Mouse (Mus musculus): ENCODE measurements at regions not wholly inside any gene's neighbourhood (a gene's known extent, or its start where the extent isn't known, plus 50 kb on each side); places are given as distances from the start of the nearest gene placed in this dataset.

- WGBS = 57% methylated on average over 3 of the region's 3 CpGs
- no peak for TF ChIP-seq POLR2A (IDR thresholded peaks at IDR 0.05; ENCODE audit: low read depth, low read length)
- H3K36me3 ChIP-seq (ENCODE audit: control insufficient read depth, insufficient read depth, low read length) = no peaks in the 10 kb centered on the region
- H3K27me3 ChIP-seq (ENCODE audit: control insufficient read depth, insufficient read depth, low read length) = no peaks in the 10 kb centered on the region
- H3K4me1 ChIP-seq (ENCODE audit: control insufficient read depth, insufficient read depth, insufficient read length) = no peaks in the 10 kb centered on the region
- DNase-seq (ENCODE audit: low read depth in 1 of 2, low spot score in 2 of 2) = no peak
- H3K4me3 ChIP-seq (ENCODE audit: extremely low read depth, insufficient read depth, insufficient read length) = no peak overlapping the region
- no peak overlapping the region for H3K27ac ChIP-seq (ENCODE audit: insufficient read depth, low read length)
Measured at GRCm38 (mm10) chr4:81829972-81830371, 387.4 kb upstream of the Mpdz start.

GRCm38 (mm10) chr4:81827453-81827852 is 384.8 kb upstream of the Mpdz start:
- TF ChIP-seq POLR2A (IDR thresholded peaks at IDR 0.05; ENCODE audit: low read depth, low read length) (no peak), CTCF (IDR thresholded peaks at IDR 0.05; ENCODE audit: extremely low read depth, insufficient read depth, insufficient read length, insufficient replicate concordance) (no peak)
- H3K4me3 ChIP-seq (ENCODE audit: extremely low read depth, insufficient read depth, insufficient read length) = no peak overlapping the region
- 89% methylated on average over 4 of the region's 4 CpGs for WGBS

GRCm38 (mm10) chr4:81825966-81826365 is 383.4 kb upstream of the Mpdz start:
- H3K4me3 ChIP-seq (ENCODE audit: extremely low read depth, insufficient read depth, insufficient read length) = no peak overlapping the region
- no peak overlapping the region for H3K27ac ChIP-seq (ENCODE audit: insufficient read depth, low read length)
- TF ChIP-seq CTCF (IDR thresholded peaks at IDR 0.05; ENCODE audit: extremely low read depth, insufficient read depth, insufficient read length, insufficient replicate concordance) (no peak), POLR2A (IDR thresholded peaks at IDR 0.05; ENCODE audit: low read depth, low read length) (no peak)
- H3K36me3 ChIP-seq (ENCODE audit: control insufficient read depth, insufficient read depth, low read length) = no peaks in the 10 kb centered on the region
- H3K27me3 ChIP-seq (ENCODE audit: control insufficient read depth, insufficient read depth, low read length) = no peaks in the 10 kb centered on the region
- no peak for DNase-seq (ENCODE audit: low read depth in 1 of 2, low spot score in 2 of 2)
- H3K4me1 ChIP-seq (ENCODE audit: control insufficient read depth, insufficient read depth, insufficient read length) = no peaks in the 10 kb centered on the region

More at GRCm38 (mm10) chr4:81827453-81827852, 384.8 kb upstream of the Mpdz start:
- H3K27ac ChIP-seq (ENCODE audit: insufficient read depth, low read length) = no peak overlapping the region
- no peaks in the 10 kb centered on the region for H3K27me3 ChIP-seq (ENCODE audit: control insufficient read depth, insufficient read depth, low read length)
- H3K4me1 ChIP-seq (ENCODE audit: control insufficient read depth, insufficient read depth, insufficient read length) = no peaks in the 10 kb centered on the region
- no peak for DNase-seq (ENCODE audit: low read depth in 1 of 2, low spot score in 2 of 2)
- no peaks in the 10 kb centered on the region for H3K36me3 ChIP-seq (ENCODE audit: control insufficient read depth, insufficient read depth, low read length)

- no peak for DNase-seq (ENCODE audit: low read depth in 1 of 2, low spot score in 2 of 2)
- H3K36me3 ChIP-seq (ENCODE audit: control insufficient read depth, insufficient read depth, low read length) = no peaks in the 10 kb centered on the region
- no peaks in the 10 kb centered on the region for H3K4me1 ChIP-seq (ENCODE audit: control insufficient read depth, insufficient read depth, insufficient read length)
- 60% methylated on average over 3 of the region's 3 CpGs for WGBS
- no peak overlapping the region for H3K27ac ChIP-seq (ENCODE audit: insufficient read depth, low read length)
- no peak for TF ChIP-seq POLR2A (IDR thresholded peaks at IDR 0.05; ENCODE audit: low read depth, low read length)
- TF ChIP-seq CTCF (IDR thresholded peaks at IDR 0.05; ENCODE audit: extremely low read depth, insufficient read depth, insufficient read length, insufficient replicate concordance) = no peak
- H3K4me3 ChIP-seq (ENCODE audit: extremely low read depth, insufficient read depth, insufficient read length) = no peak overlapping the region
- H3K27me3 ChIP-seq (ENCODE audit: control insufficient read depth, insufficient read depth, low read length) = no peaks in the 10 kb centered on the region
Measured at GRCm38 (mm10) chr4:81823566-81823965, 381.0 kb upstream of the Mpdz start.

- no peak overlapping the region for H3K27ac ChIP-seq (ENCODE audit: insufficient read depth, low read length)
- no peak overlapping the region for H3K4me3 ChIP-seq (ENCODE audit: extremely low read depth, insufficient read depth, insufficient read length)
- TF ChIP-seq CTCF (IDR thresholded peaks at IDR 0.05; ENCODE audit: extremely low read depth, insufficient read depth, insufficient read length, insufficient replicate concordance) = no peak
- H3K27me3 ChIP-seq (ENCODE audit: control insufficient read depth, insufficient read depth, low read length) = no peaks in the 10 kb centered on the region
- WGBS = 87% methylated on average over 2 of the region's 2 CpGs
- H3K4me1 ChIP-seq (ENCODE audit: control insufficient read depth, insufficient read depth, insufficient read length) = no peaks in the 10 kb centered on the region
- no peaks in the 10 kb centered on the region for H3K36me3 ChIP-seq (ENCODE audit: control insufficient read depth, insufficient read depth, low read length)
- DNase-seq (ENCODE audit: low read depth in 1 of 2, low spot score in 2 of 2) = no peak
Measured at GRCm38 (mm10) chr4:81789274-81789673, 346.7 kb upstream of the Mpdz start.

GRCm38 (mm10) chr4:81788636-81789035 is 346.0 kb upstream of the Mpdz start:
- H3K4me3 ChIP-seq (ENCODE audit: extremely low read depth, insufficient read depth, insufficient read length) = no peak overlapping the region
- TF ChIP-seq CTCF (IDR thresholded peaks at IDR 0.05; ENCODE audit: extremely low read depth, insufficient read depth, insufficient read length, insufficient replicate concordance) (no peak), POLR2A (IDR thresholded peaks at IDR 0.05; ENCODE audit: low read depth, low read length) (no peak)

GRCm38 (mm10) chr4:81781971-81782370 is 339.4 kb upstream of the Mpdz start:
- no peaks in the 10 kb centered on the region for H3K4me1 ChIP-seq (ENCODE audit: control insufficient read depth, insufficient read depth, insufficient read length)
- H3K4me3 ChIP-seq (ENCODE audit: extremely low read depth, insufficient read depth, insufficient read length) = no peak overlapping the region
- no peak overlapping the region for H3K27ac ChIP-seq (ENCODE audit: insufficient read depth, low read length)
- no peak for DNase-seq (ENCODE audit: low read depth in 1 of 2, low spot score in 2 of 2)
- TF ChIP-seq POLR2A (IDR thresholded peaks at IDR 0.05; ENCODE audit: low read depth, low read length) (no peak), CTCF (IDR thresholded peaks at IDR 0.05; ENCODE audit: extremely low read depth, insufficient read depth, insufficient read length, insufficient replicate concordance) (no peak)
- H3K27me3 ChIP-seq (ENCODE audit: control insufficient read depth, insufficient read depth, low read length) = no peaks in the 10 kb centered on the region
- 84% methylated on average over 1 of the region's 1 CpGs for WGBS
- no peaks in the 10 kb centered on the region for H3K36me3 ChIP-seq (ENCODE audit: control insufficient read depth, insufficient read depth, low read length)

More at GRCm38 (mm10) chr4:81788636-81789035, 346.0 kb upstream of the Mpdz start:
- no peaks in the 10 kb centered on the region for H3K36me3 ChIP-seq (ENCODE audit: control insufficient read depth, insufficient read depth, low read length)
- H3K27me3 ChIP-seq (ENCODE audit: control insufficient read depth, insufficient read depth, low read length) = no peaks in the 10 kb centered on the region
- 85% methylated on average over 8 of the region's 8 CpGs for WGBS
- H3K27ac ChIP-seq (ENCODE audit: insufficient read depth, low read length) = no peak overlapping the region
- no peaks in the 10 kb centered on the region for H3K4me1 ChIP-seq (ENCODE audit: control insufficient read depth, insufficient read depth, insufficient read length)
- no peak for DNase-seq (ENCODE audit: low read depth in 1 of 2, low spot score in 2 of 2)

Data from spleen, adult 2 months (tissue).